Mouse (Mus musculus) lung, adult 2 months (tissue): Measurements from ENCODE around the gene Gpr150. TPM values are rescaled to one million over a fixed set of nuclear protein-coding genes. Genes with fewer than 3 reads are reported as not detected.

Source experiments
- DNase-seq: peaks from one replicate; pipeline ENCODE4 v3.0.0; 2022
- H3K4me1 ChIP-seq: fragments of 200-500 bp; 2 replicates; pipeline ENCODE4 v1.6.1; 2011; ENCODE audit warnings: low read length; ENCODE audit not compliant: control insufficient read depth, insufficient read depth
- H3K4me3 ChIP-seq: fragments of 200-500 bp; replicated peaks from 2 replicates; pipeline ENCODE3; 2011; ENCODE audit warnings: low read depth, mild to moderate bottlenecking, control low read depth, low read length; ENCODE audit errors: extremely low read depth
- CTCF ChIP-seq: fragments of 200-500 bp; IDR thresholded peaks from 2 replicates; pipeline ENCODE4 v1.5.1; 2011; ENCODE audit warnings: mild to moderate bottlenecking, low read length, control low read depth; ENCODE audit not compliant: insufficient read depth
- POLR2A ChIP-seq: fragments of 200-500 bp; IDR thresholded peaks from 2 replicates; pipeline ENCODE4 v1.6.1; 2011; ENCODE audit warnings: low read depth, mild to moderate bottlenecking, control low read depth, low read length, borderline replicate concordance; ENCODE audit errors: extremely low read depth
- WGBS: fragments of 180-500 bp; shearing (Covaris S2); methylation state at CpG from one replicate; pipeline ENCODE4 v1.1.7; 2018; 5-methylcytosine and 5-hydroxymethylcytosine counted together
- polyA plus RNA-seq: library from polyadenylated mRNA; depleted of rRNA; stranded (reverse); fragments of >200 nt; gene quantifications from 2 replicates; pipeline ENCODE4 v1.2.3, GENCODE M21; 2012

Gpr150 gene
- polyA plus RNA-seq, 1 experiment: not detected

GRCm38 (mm10) chr13:76059591-76059990, 2.8 kb upstream of the Gpr150 start:
- DNase-seq: no peak
- Histone ChIP-seq H3K4me3 (no peak overlapping the region), H3K4me1 (peaks cover 7% of the 10 kb centered on the region)
- TF ChIP-seq POLR2A (no peak), CTCF (no peak)
- WGBS: 93% methylated on average over 4 of the region's 4 CpGs

- Histone ChIP-seq H3K4me3 (no peak overlapping the region), H3K4me1 (peaks cover 7% of the 10 kb centered on the region)
- no peak for TF ChIP-seq CTCF
- TF ChIP-seq POLR2A: no peak
- no peak for DNase-seq
- WGBS: 65% methylated on average over 10 of the region's 10 CpGs
These were observed 672 bp upstream of the Gpr150 start for GRCm38 (mm10) chr13:76057267-76058069.

GRCm38 (mm10) chr13:76056261-76056724, 503 bp downstream of the Gpr150 start:
- DNase-seq: peak; percentile 54
- Histone ChIP-seq H3K4me3 (peak overlapping the region; percentile 42), H3K4me1 (peaks cover 7% of the 10 kb centered on the region)
- under 1% methylated on average over 34 of the region's 34 CpGs for WGBS
- TF ChIP-seq CTCF (no peak), POLR2A (no peak)

- H3K4me1 ChIP-seq: peaks cover 7% of the 10 kb centered on the region
- WGBS: 1% methylated on average over 59 of the region's 59 CpGs
- peak; percentile 5 for DNase-seq
- H3K4me3 ChIP-seq: peak overlapping the region; percentile 40
- TF ChIP-seq POLR2A: no peak
- TF ChIP-seq CTCF: no peak
These were observed 1.2 kb downstream of the Gpr150 start for GRCm38 (mm10) chr13:76055391-76056232.

GRCm38 (mm10) chr13:76044971-76045370, 11.8 kb downstream of the Gpr150 start:
- DNase-seq: no peak
- TF ChIP-seq CTCF (no peak), POLR2A (no peak)
- H3K4me3 ChIP-seq: no peak overlapping the region
- no peaks in the 10 kb centered on the region for H3K4me1 ChIP-seq

GRCm38 (mm10) chr13:76042455-76042854, 14.3 kb downstream of the Gpr150 start:
- Histone ChIP-seq H3K4me3 (no peak overlapping the region), H3K4me1 (no peaks in the 10 kb centered on the region)
- WGBS: 38% methylated on average over 1 of the region's 1 CpGs
- no peak for DNase-seq
- TF ChIP-seq POLR2A (no peak), CTCF (no peak)

- no peak for DNase-seq
These were observed 32.2 kb downstream of the Gpr150 start for GRCm38 (mm10) chr13:76024588-76024987.

GRCm38 (mm10) chr13:76021782-76022181, 35.0 kb downstream of the Gpr150 start:
- no peak for DNase-seq
- peaks cover 2% of the 10 kb centered on the region; the same call in 1 of the 2 replicates for H3K4me1 ChIP-seq
- no peak for TF ChIP-seq POLR2A
- no peak for TF ChIP-seq CTCF
- no peak overlapping the region for H3K4me3 ChIP-seq
- 88% methylated on average over 2 of the region's 2 CpGs for WGBS

More at GRCm38 (mm10) chr13:76024588-76024987, 32.2 kb downstream of the Gpr150 start:
- no peaks in the 10 kb centered on the region for H3K4me1 ChIP-seq
- 52% methylated on average over 3 of the region's 3 CpGs for WGBS
- TF ChIP-seq POLR2A (no peak), CTCF (no peak)
- H3K4me3 ChIP-seq: no peak overlapping the region

GRCm38 (mm10) chr13:76018844-76019400, 37.9 kb downstream of the Gpr150 start:
- peak overlapping the region; percentile 85 for H3K4me3 ChIP-seq
- TF ChIP-seq CTCF (no peak), POLR2A (no peak)
- WGBS: 29% methylated on average over 5 of the region's 5 CpGs
- peak; percentile 10 for DNase-seq
- peaks cover 2% of the 10 kb centered on the region; the same call in 1 of the 2 replicates for H3K4me1 ChIP-seq
